Mouse (Mus musculus): ENCODE measurements at regions not wholly inside any gene's neighbourhood (a gene's known extent, or its start where the extent isn't known, plus 50 kb on each side); places are given as distances from the start of the nearest gene placed in this dataset.

- Histone ChIP-seq H3K4me3 (no peak overlapping the region), H3K4me1 (no peaks in the 10 kb centered on the region), H3K27me3 (ENCODE audit: low read depth, poor library complexity, severe bottlenecking) (no peaks in the 10 kb centered on the region), H3K27ac (replicated peaks) (no peak overlapping the region), H3K9me3 (replicated peaks) (peaks cover 2% of the 10 kb centered on the region; the same call in 1 of the 2 replicates), H3K36me3 (no peaks in the 10 kb centered on the region)
- DNase-seq (ENCODE audit: low spot score): no peak
These were observed 57.1 kb downstream of the Inhbb start for GRCm38 (mm10) chr1:119364901-119365300.

GRCm38 (mm10) chr1:119358096-119358495, 64.0 kb downstream of the Inhbb start:
- WGBS: 88% methylated on average over 1 of the region's 1 CpGs
- Histone ChIP-seq H3K27me3 (ENCODE audit: low read depth, poor library complexity, severe bottlenecking) (no peaks in the 10 kb centered on the region), H3K36me3 (no peaks in the 10 kb centered on the region), H3K9me3 (replicated peaks) (peaks cover 2% of the 10 kb centered on the region; the same call in 1 of the 2 replicates), H3K27ac (replicated peaks) (no peak overlapping the region), H3K4me3 (no peak overlapping the region), H3K4me1 (no peaks in the 10 kb centered on the region)
- DNase-seq (ENCODE audit: low spot score): no peak

- DNase-seq (ENCODE audit: low spot score): no peak
- no peak overlapping the region for H3K4me3 ChIP-seq
- no peak overlapping the region for H3K27ac ChIP-seq (replicated peaks)
- no peaks in the 10 kb centered on the region for H3K36me3 ChIP-seq
- no peaks in the 10 kb centered on the region for H3K27me3 ChIP-seq (ENCODE audit: low read depth, poor library complexity, severe bottlenecking)
- peaks cover 2% of the 10 kb centered on the region; the same call in 1 of the 2 replicates for H3K9me3 ChIP-seq (replicated peaks)
- no peaks in the 10 kb centered on the region for H3K4me1 ChIP-seq
- WGBS: 40% methylated on average over 1 of the region's 1 CpGs
These were observed 65.1 kb downstream of the Inhbb start for GRCm38 (mm10) chr1:119356916-119357315.

- Histone ChIP-seq H3K4me3 (no peak overlapping the region), H3K27me3 (ENCODE audit: low read depth, poor library complexity, severe bottlenecking) (no peaks in the 10 kb centered on the region), H3K27ac (replicated peaks) (no peak overlapping the region), H3K36me3 (no peaks in the 10 kb centered on the region), H3K4me1 (no peaks in the 10 kb centered on the region), H3K9me3 (replicated peaks) (no peaks in the 10 kb centered on the region)
- 75% methylated on average over 5 of the region's 5 CpGs for WGBS
- no peak for DNase-seq (ENCODE audit: low spot score)
These were observed 66.6 kb downstream of the Inhbb start for GRCm38 (mm10) chr1:119355456-119355855.

- Histone ChIP-seq H3K36me3 (no peaks in the 10 kb centered on the region), H3K27ac (replicated peaks) (no peak overlapping the region), H3K9me3 (replicated peaks) (no peaks in the 10 kb centered on the region), H3K4me1 (peaks cover 11% of the 10 kb centered on the region), H3K27me3 (ENCODE audit: low read depth, poor library complexity, severe bottlenecking) (peaks cover 32% of the 10 kb centered on the region), H3K4me3 (no peak overlapping the region)
- 82% methylated on average over 8 of the region's 8 CpGs for WGBS
- no peak for DNase-seq (ENCODE audit: low spot score)
These were observed 70.5 kb downstream of the Inhbb start for GRCm38 (mm10) chr1:119351567-119351966.

GRCm38 (mm10) chr1:119350846-119351245, 71.2 kb downstream of the Inhbb start:
- H3K36me3 ChIP-seq: no peaks in the 10 kb centered on the region
- no peak for DNase-seq (ENCODE audit: low spot score)
- H3K9me3 ChIP-seq (replicated peaks): no peaks in the 10 kb centered on the region
- WGBS: 88% methylated on average over 4 of the region's 4 CpGs
- no peak overlapping the region for H3K4me3 ChIP-seq
- no peak overlapping the region for H3K27ac ChIP-seq (replicated peaks)
- peaks cover 32% of the 10 kb centered on the region for H3K27me3 ChIP-seq (ENCODE audit: low read depth, poor library complexity, severe bottlenecking)
- peaks cover 11% of the 10 kb centered on the region for H3K4me1 ChIP-seq

GRCm38 (mm10) chr1:119350296-119350695, 71.8 kb downstream of the Inhbb start:
- peaks cover 32% of the 10 kb centered on the region for H3K27me3 ChIP-seq (ENCODE audit: low read depth, poor library complexity, severe bottlenecking)
- H3K36me3 ChIP-seq: no peaks in the 10 kb centered on the region
- peaks cover 11% of the 10 kb centered on the region for H3K4me1 ChIP-seq
- H3K27ac ChIP-seq (replicated peaks): no peak overlapping the region
- H3K9me3 ChIP-seq (replicated peaks): no peaks in the 10 kb centered on the region
- H3K4me3 ChIP-seq: no peak overlapping the region
- DNase-seq (ENCODE audit: low spot score): no peak
- WGBS: 92% methylated on average over 7 of the region's 7 CpGs

- H3K36me3 ChIP-seq: no peaks in the 10 kb centered on the region
- peak; percentile 39 for DNase-seq (ENCODE audit: low spot score)
- 0 out of 2 replicates have a peak overlapping the region, but pooled peaks have one; percentile 16 for H3K4me3 ChIP-seq
- H3K27me3 ChIP-seq (ENCODE audit: low read depth, poor library complexity, severe bottlenecking): peaks cover 32% of the 10 kb centered on the region
- H3K9me3 ChIP-seq (replicated peaks): no peaks in the 10 kb centered on the region
- WGBS: 17% methylated on average over 18 of the region's 18 CpGs
- peak overlapping the region; percentile 49 for H3K27ac ChIP-seq (replicated peaks)
- peaks cover 11% of the 10 kb centered on the region for H3K4me1 ChIP-seq
These were observed 73.4 kb downstream of the Inhbb start for GRCm38 (mm10) chr1:119348456-119349208.

- Histone ChIP-seq H3K9me3 (replicated peaks) (no peaks in the 10 kb centered on the region), H3K36me3 (no peaks in the 10 kb centered on the region), H3K27ac (replicated peaks) (no peak overlapping the region), H3K4me3 (no peak overlapping the region), H3K27me3 (ENCODE audit: low read depth, poor library complexity, severe bottlenecking) (peaks cover 32% of the 10 kb centered on the region), H3K4me1 (peaks cover 11% of the 10 kb centered on the region)
- peak; percentile 9 for DNase-seq (ENCODE audit: low spot score)
- 65% methylated on average over 1 of the region's 1 CpGs for WGBS
These were observed 74.3 kb downstream of the Inhbb start for GRCm38 (mm10) chr1:119347749-119348148.

GRCm38 (mm10) chr1:119346634-119347155, 75.4 kb downstream of the Inhbb start:
- Histone ChIP-seq H3K36me3 (no peaks in the 10 kb centered on the region), H3K9me3 (replicated peaks) (no peaks in the 10 kb centered on the region), H3K4me3 (no peak overlapping the region), H3K4me1 (peaks cover 11% of the 10 kb centered on the region), H3K27ac (replicated peaks) (no peak overlapping the region), H3K27me3 (ENCODE audit: low read depth, poor library complexity, severe bottlenecking) (peaks cover 32% of the 10 kb centered on the region)
- WGBS: 77% methylated on average over 5 of the region's 5 CpGs
- DNase-seq (ENCODE audit: low spot score): no peak

GRCm38 (mm10) chr1:119345115-119345791, 76.8 kb downstream of the Inhbb start:
- 58% methylated on average over 7 of the region's 7 CpGs for WGBS
- H3K4me1 ChIP-seq: peaks cover 11% of the 10 kb centered on the region
- H3K36me3 ChIP-seq: no peaks in the 10 kb centered on the region
- H3K27me3 ChIP-seq (ENCODE audit: low read depth, poor library complexity, severe bottlenecking): peaks cover 32% of the 10 kb centered on the region
- H3K9me3 ChIP-seq (replicated peaks): no peaks in the 10 kb centered on the region
- no peak overlapping the region for H3K27ac ChIP-seq (replicated peaks)
- DNase-seq (ENCODE audit: low spot score): no peak
- no peak overlapping the region for H3K4me3 ChIP-seq

GRCm38 (mm10) chr1:119344046-119344445, 78.0 kb downstream of the Inhbb start:
- Histone ChIP-seq H3K27ac (replicated peaks) (no peak overlapping the region), H3K36me3 (no peaks in the 10 kb centered on the region), H3K4me1 (peaks cover 10% of the 10 kb centered on the region), H3K4me3 (no peak overlapping the region), H3K27me3 (ENCODE audit: low read depth, poor library complexity, severe bottlenecking) (peaks cover 23% of the 10 kb centered on the region), H3K9me3 (replicated peaks) (no peaks in the 10 kb centered on the region)
- 92% methylated on average over 4 of the region's 4 CpGs for WGBS
- no peak for DNase-seq (ENCODE audit: low spot score)

GRCm38 (mm10) chr1:119335171-119335570, 86.9 kb downstream of the Inhbb start:
- H3K4me3 ChIP-seq: no peak overlapping the region
- H3K27me3 ChIP-seq (ENCODE audit: low read depth, poor library complexity, severe bottlenecking): peaks cover 46% of the 10 kb centered on the region
- H3K36me3 ChIP-seq: no peaks in the 10 kb centered on the region
- H3K4me1 ChIP-seq: peaks cover 5% of the 10 kb centered on the region
- WGBS: 25% methylated on average over 13 of the region's 13 CpGs
- no peaks in the 10 kb centered on the region for H3K9me3 ChIP-seq (replicated peaks)
- DNase-seq (ENCODE audit: low spot score): no peak
- H3K27ac ChIP-seq (replicated peaks): no peak overlapping the region
